Mouse (Mus musculus) right cerebral cortex, postnatal 25 days (tissue): ENCODE results near the gene Sv2c.

Source experiments
- DNase-seq: peaks from one replicate; pipeline ENCODE4 v3.0.0; 2022

The Sv2c gene

GRCm38 (mm10) chr13:95965596-95965995, 166.8 kb downstream of the Sv2c start:
- DNase-seq = no peak

GRCm38 (mm10) chr13:95965162-95965561, 167.2 kb downstream of the Sv2c start:
- DNase-seq = no peak

GRCm38 (mm10) chr13:95964226-95964625, 168.2 kb downstream of the Sv2c start:
- no peak for DNase-seq

GRCm38 (mm10) chr13:95963671-95964070, 168.7 kb downstream of the Sv2c start:
- no peak for DNase-seq

GRCm38 (mm10) chr13:95961905-95962304, 170.5 kb downstream of the Sv2c start:
- DNase-seq = no peak

GRCm38 (mm10) chr13:95961191-95961791, 171.1 kb downstream of the Sv2c start:
- DNase-seq = peak; percentile 66

GRCm38 (mm10) chr13:95960477-95961185, 171.7 kb downstream of the Sv2c start:
- DNase-seq = no peak

- DNase-seq = no peak
These were observed 172.5 kb downstream of the Sv2c start for GRCm38 (mm10) chr13:95959651-95960476.

GRCm38 (mm10) chr13:95957134-95957533, 175.2 kb downstream of the Sv2c start:
- DNase-seq = no peak

- no peak for DNase-seq
These were observed 176.0 kb downstream of the Sv2c start for GRCm38 (mm10) chr13:95956327-95956781.

GRCm38 (mm10) chr13:95955204-95955603, 177.2 kb downstream of the Sv2c start:
- DNase-seq = no peak

- DNase-seq = no peak
These were observed 178.7 kb downstream of the Sv2c start for GRCm38 (mm10) chr13:95953636-95954035.

GRCm38 (mm10) chr13:95952263-95952662, 180.1 kb downstream of the Sv2c start:
- no peak for DNase-seq

- no peak for DNase-seq
These were observed 181.1 kb downstream of the Sv2c start for GRCm38 (mm10) chr13:95951098-95951894.

- no peak for DNase-seq
These were observed 181.8 kb downstream of the Sv2c start for GRCm38 (mm10) chr13:95950434-95951091.

GRCm38 (mm10) chr13:95949356-95949755, 183.0 kb downstream of the Sv2c start:
- DNase-seq = no peak

GRCm38 (mm10) chr13:95948821-95949220, 183.6 kb downstream of the Sv2c start:
- no peak for DNase-seq

- DNase-seq = no peak
These were observed 184.0 kb downstream of the Sv2c start for GRCm38 (mm10) chr13:95948394-95948793.

GRCm38 (mm10) chr13:95945937-95946507, 186.4 kb downstream of the Sv2c start:
- no peak for DNase-seq

- no peak for DNase-seq
These were observed 187.8 kb downstream of the Sv2c start for GRCm38 (mm10) chr13:95944621-95945020.

- no peak for DNase-seq
These were observed 188.5 kb downstream of the Sv2c start for GRCm38 (mm10) chr13:95943919-95944318.

GRCm38 (mm10) chr13:95942587-95942986, 189.8 kb downstream of the Sv2c start:
- no peak for DNase-seq
